Mouse (Mus musculus) layer of hippocampus, postnatal 14 days (tissue): ENCODE data around the gene Xrra1. TPM values are rescaled to one million over a fixed set of nuclear protein-coding genes. Genes with fewer than 3 reads are reported as not detected.
"Not testable (repeated sequence)": the region's sequence is repeated elsewhere in the genome, so short reads cannot be mapped to it uniquely, and the experiment has no call there.

Experiments used
- DNase-seq, 2 experiments: peaks; one replicate each; pipeline ENCODE4 v3.0.0; 2021 to 2022; ENCODE audit warnings: low spot score in 2 of 2, mixed read lengths in 1 of 2
- total RNA-seq, 2 experiments: library from RNA; stranded (reverse); gene quantifications; 2 replicates each; pipeline ENCODE4 v1.2.3; 2021

The Xrra1 gene
- total RNA-seq, 2 experiments from 2014 or later, result 0.88 to 1.3 TPM

- no peak for DNase-seq
Measured at GRCm38 (mm10) chr7:99945939-99946338, 87.0 kb downstream of the Xrra1 start.

- no peak for DNase-seq
Measured at GRCm38 (mm10) chr7:99946356-99946755, 87.4 kb downstream of the Xrra1 start.

GRCm38 (mm10) chr7:99947329-99947728 is 88.4 kb downstream of the Xrra1 start:
- DNase-seq, result peak in 1 of 2 experiments; percentile 56

DNA sequence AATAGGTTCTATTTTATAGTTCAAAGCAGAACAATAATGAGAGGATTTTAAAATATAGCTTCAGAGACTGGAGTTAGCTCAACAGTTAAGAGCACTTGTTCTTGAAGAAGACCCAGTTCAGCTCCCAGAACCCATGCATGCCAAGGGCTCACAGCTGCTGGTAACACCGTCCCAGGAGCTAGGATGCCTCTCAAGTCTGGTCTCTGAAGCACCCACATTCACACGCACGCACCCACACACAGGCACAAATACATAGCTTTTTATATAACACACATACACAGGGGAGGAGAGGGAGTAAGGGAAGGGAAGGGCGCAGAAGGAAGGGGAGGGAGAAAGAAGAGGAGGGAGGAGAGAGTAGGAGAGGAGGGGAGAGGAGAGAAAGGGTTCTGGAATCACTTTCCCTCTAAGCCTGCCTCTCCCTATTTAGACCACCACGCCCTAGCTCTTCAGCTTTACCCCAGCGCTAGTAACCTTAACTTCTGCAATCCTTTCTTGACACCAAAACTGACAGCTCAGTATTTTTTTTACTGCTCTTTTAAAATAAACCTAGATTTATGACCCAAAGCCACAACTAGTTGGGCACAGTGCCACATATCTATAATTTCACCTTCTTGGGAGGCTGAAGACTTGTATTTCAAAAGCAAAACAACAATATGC is 94.7 kb downstream of the Xrra1 start:
- no peak for DNase-seq

DNA sequence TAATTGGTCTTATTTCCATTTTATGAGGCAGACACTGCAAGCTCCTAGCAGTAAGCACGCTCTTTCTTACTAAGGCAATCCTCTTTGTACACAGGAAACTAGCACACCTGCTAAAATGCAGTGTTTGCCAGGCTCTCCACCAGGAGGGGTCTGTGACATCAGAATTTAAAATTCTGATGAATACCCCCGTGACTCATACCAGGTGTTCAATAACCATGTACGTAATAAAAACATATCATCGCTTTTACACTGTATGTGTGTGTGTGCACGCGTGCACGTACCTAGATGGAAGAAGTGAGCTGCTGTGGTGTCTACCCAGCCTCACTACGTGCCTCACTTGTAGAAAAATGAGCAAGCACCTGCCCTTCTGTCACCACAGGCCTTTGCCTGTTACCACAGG is 95.3 kb downstream of the Xrra1 start:
- DNase-seq, result no peak

DNA sequence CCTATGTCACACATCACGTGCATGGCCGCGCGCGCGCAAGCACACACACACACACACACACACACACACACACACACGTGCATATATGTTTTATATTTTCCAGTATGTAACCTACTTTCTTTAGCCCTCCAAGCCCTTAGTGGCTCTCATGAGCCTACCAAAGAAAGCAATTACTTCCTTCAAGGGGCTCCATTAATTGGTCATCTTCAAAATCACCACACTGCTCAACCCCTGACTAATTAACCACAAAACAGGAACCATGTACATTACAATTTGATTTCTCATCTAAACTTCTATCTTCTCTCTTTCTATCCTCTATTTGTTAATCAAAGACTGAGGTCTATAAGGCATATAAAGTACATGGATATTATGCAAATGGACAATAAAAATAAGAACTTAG is 97.2 kb downstream of the Xrra1 start:
- DNase-seq, result no peak

DNA sequence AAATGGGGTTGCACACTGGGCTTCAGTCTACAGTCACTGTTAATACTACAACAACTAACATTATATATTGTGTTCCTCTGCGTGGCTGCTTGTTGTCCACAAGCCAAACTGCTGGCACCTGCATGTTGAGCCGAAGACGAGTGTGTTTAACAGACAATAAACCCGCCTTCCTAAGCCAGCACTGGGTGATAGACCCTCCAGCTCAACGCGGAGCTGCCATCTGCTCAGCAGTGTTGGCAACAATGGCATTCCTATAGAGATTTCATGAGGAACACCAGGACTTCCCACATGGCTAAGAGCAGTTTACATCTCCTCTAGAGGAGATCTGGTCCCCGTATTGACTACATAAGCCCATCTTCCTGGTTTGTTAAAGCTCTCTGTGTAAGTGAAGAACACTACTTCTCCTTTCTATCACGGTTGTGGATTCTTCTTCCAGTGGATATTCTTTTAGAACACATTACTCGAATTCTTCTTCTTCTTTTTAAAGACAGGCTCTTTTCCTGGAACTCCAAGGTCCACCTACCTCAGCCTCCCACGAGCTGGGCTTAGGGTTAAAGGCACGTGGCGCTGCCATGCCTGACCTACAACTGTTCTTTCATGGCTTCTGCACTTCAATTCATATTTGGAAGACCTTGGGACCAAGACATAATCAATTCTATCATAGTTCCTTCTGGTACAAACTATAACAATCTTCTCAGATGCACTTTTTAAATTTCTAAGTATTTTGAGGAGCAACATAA is 98.5 kb downstream of the Xrra1 start:
- no peak for DNase-seq

DNA sequence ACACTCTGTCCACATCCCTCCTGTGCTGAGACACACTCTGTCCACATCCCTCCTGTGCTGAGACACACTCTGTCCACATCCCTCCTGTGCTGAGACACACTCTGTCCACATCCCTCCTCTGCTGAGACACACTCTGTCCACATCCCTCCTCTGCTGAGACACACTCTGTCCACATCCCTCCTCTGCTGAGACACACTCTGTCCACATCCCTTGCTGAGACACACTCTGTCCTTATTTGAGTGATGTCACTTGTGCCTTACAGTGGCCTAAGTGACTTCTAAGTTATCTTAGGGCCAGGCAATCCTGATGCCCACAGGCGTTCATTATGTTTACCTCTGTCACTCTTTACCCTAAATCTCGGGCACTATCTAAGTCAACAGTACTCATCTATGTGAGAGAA is 101.7 kb downstream of the Xrra1 start:
- not testable (repeated sequence) for DNase-seq

- no peak for DNase-seq
Measured at GRCm38 (mm10) chr7:99961518-99961917, 102.6 kb downstream of the Xrra1 start.

GRCm38 (mm10) chr7:99962536-99963236 is 103.8 kb downstream of the Xrra1 start:
- DNase-seq, result no peak

DNA sequence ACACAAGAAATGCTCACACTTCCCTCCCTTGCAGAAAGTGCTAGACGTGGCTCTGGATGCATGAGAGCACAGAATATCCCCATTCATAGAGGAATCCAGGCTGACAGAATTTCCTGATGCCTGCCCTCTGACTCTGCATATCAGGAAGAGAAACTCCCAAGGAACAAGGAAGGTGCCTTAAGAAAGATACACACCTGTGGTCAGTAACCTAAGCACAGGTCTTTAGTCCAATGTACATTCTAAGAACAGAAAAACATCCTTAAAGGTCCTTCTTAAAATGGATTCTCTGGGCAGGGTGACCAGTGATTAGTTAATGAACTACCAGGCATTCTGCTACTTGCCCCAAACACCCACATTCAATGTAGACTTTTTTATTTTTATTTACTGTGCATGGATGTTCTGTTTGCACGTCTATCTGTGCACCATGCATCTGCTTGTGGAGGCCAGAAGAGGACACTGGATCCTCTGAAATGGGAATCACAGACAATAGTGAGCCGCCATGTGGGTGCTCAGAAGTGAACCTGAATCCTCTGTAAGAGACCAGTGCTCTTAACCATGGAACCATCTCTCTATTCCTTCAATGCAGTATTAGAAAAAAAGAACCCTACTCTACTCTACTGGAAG is 104.4 kb downstream of the Xrra1 start:
- DNase-seq, result no peak

GRCm38 (mm10) chr7:99965020-99965841 is 106.3 kb downstream of the Xrra1 start:
- DNase-seq, result no peak

GRCm38 (mm10) chr7:99966011-99966721 is 107.2 kb downstream of the Xrra1 start:
- no peak for DNase-seq

Other genes with a start within 250 kb of the Xrra1 start
- 1 to 10 TPM; 4.7 to 5.2 TPM for gene Tpbgl, start 232.0 kb upstream of the Xrra1 start, total RNA-seq
- gene Slco2b1, start 147.8 kb upstream of the Xrra1 start, total RNA-seq, result 10 to 100 TPM; 17.6 to 18.0 TPM
- not detected for gene Olfr520, start 128.8 kb upstream of the Xrra1 start, total RNA-seq
- gene Olfr521, start 95.6 kb upstream of the Xrra1 start, total RNA-seq, result not detected
- gene Neu3, start 30.7 kb upstream of the Xrra1 start, total RNA-seq, result 1 to 10 TPM; 3.2 to 4.1 TPM
- 10 to 100 TPM; 86.8 to 97.0 TPM for gene Spcs2, start 4.3 kb downstream of the Xrra1 start, total RNA-seq
- 10 to 100 TPM; 20.9 to 22.6 TPM for gene Rnf169, start 121.3 kb downstream of the Xrra1 start, total RNA-seq
- gene Chrdl2, start 147.1 kb downstream of the Xrra1 start, total RNA-seq, result under 1 TPM in 1 of 2 experiments, not detected in 1; 0.29 TPM